Mouse (Mus musculus): ENCODE data around the gene Ms4a18. TPM values are rescaled to one million over a fixed set of nuclear protein-coding genes. Genes with fewer than 3 reads are reported as not detected.

Ms4a18 gene
- polyA plus RNA-seq, 1 experiment = not detected

DNA sequence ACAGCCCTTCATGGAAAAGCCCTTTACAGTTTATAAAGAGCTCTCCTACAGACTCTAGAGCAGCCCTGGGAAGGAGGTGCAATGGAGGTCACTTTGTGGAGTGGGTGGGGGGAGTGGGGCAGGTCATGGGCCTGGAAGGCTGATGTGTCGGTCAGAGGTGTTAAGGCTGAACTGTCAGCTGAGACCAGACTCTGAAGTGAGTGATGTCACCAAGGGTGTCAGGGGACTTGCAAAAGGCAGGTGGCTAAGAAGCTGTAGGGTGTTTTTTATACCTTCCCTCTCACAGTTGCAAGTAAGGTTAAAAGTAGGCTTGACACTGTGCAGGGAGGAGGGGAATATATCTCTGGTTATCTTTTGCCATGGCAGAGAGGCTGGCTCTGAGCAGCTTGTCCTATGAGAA lies 27.1 kb downstream of the Ms4a18 start:
- no peaks in the 10 kb centered on the region for H3K36me3 ChIP-seq (ENCODE audit: control insufficient read depth)
- TF ChIP-seq TAL1 (IDR thresholded peaks at IDR 0.05; ENCODE audit: low read length) = no peak
- TF ChIP-seq GATA1 (IDR thresholded peaks at IDR 0.05; ENCODE audit: low read length) = no peak
- no peaks in the 10 kb centered on the region for H3K27me3 ChIP-seq (ENCODE audit: control insufficient read depth)

DNA sequence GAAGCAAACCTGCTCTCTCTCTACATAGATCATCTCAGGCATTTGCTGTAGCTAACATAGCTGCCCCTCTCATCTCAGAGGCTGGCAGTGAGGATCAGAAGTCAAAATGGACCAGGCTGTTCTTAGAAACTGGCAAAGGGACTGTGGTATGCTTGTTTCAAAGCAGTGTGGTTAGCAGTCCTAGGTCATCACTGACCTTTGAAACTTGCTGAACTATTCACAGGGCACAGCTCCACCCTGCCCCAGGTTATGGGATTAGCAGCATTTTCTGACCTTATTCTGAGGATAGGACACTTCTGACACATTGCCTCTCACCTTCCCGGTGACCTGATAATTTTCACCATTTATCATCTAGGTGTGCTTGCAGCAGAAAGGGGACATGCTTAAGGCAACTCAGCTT lies 29.3 kb downstream of the Ms4a18 start:
- H3K9me3 ChIP-seq (ENCODE audit: control insufficient read depth, low read length) = no peaks in the 10 kb centered on the region
- no peaks in the 10 kb centered on the region for H3K36me3 ChIP-seq (ENCODE audit: control insufficient read depth)
- H3K4me1 ChIP-seq (ENCODE audit: control insufficient read depth) = no peaks in the 10 kb centered on the region
- H3K4me3 ChIP-seq (replicated peaks) = no peak overlapping the region
- TF ChIP-seq TAL1 (IDR thresholded peaks at IDR 0.05; ENCODE audit: low read length) = no peak
- TF ChIP-seq GATA1 (IDR thresholded peaks at IDR 0.05; ENCODE audit: low read length) = no peak
- no peaks in the 10 kb centered on the region for H3K27me3 ChIP-seq (ENCODE audit: control insufficient read depth)

More for the DNA sequence above, 27.1 kb downstream of the Ms4a18 start:
- Histone ChIP-seq H3K9me3 (ENCODE audit: control insufficient read depth, low read length) (no peaks in the 10 kb centered on the region), H3K4me1 (ENCODE audit: control insufficient read depth) (no peaks in the 10 kb centered on the region), H3K4me3 (replicated peaks) (no peak overlapping the region)

DNA sequence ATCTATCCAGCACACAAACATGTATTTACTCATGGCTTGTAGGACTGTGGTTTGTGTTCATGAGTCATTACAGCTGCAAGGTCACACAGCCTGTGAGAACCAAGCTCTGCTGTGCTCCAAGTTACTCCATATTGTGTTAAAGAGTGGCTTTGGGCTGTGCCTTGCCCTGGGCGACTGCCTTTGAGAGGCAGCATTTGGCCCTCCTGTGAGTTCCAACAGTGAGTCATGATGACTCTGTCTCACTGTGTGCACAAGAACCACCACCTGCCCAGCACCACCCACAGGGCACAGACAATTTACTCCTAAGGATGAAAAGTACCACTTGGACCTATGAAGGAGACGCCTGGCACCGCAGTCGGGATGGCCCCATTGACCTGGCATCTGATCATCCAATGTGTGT lies 31.9 kb downstream of the Ms4a18 start:
- Histone ChIP-seq H3K9me3 (ENCODE audit: control insufficient read depth, low read length) (no peaks in the 10 kb centered on the region), H3K4me3 (replicated peaks) (no peak overlapping the region), H3K4me1 (ENCODE audit: control insufficient read depth) (peaks cover 1% of the 10 kb centered on the region; the same call in 1 of the 2 replicates), H3K36me3 (ENCODE audit: control insufficient read depth) (no peaks in the 10 kb centered on the region), H3K27me3 (ENCODE audit: control insufficient read depth) (no peaks in the 10 kb centered on the region)
- TF ChIP-seq TAL1 (IDR thresholded peaks at IDR 0.05; ENCODE audit: low read length) (no peak), GATA1 (IDR thresholded peaks at IDR 0.05; ENCODE audit: low read length) (no peak)

DNA sequence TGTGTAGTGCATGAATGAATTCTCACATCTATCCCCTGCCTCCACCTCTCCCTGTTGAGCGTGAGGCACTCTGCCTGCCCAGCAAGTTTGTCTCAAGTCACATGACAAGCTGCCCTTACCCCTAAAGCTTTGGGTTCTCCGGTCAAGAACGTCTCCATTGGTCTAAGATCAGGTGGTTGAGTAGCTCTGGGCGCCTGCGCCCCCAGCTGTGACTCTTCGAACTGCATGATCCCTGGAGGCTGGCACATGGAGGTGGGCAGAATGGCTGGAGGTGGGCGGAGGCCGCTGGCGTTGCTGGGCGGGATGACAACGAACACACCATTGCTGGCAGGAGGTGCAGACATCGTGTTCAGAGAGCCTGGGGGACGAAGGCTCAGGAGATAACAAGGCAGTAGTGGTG lies 33.3 kb downstream of the Ms4a18 start:
- H3K9me3 ChIP-seq (ENCODE audit: control insufficient read depth, low read length) = no peaks in the 10 kb centered on the region
- H3K4me1 ChIP-seq (ENCODE audit: control insufficient read depth) = peaks cover 5% of the 10 kb centered on the region
- TF ChIP-seq TAL1 (IDR thresholded peaks at IDR 0.05; ENCODE audit: low read length) (no peak), GATA1 (IDR thresholded peaks at IDR 0.05; ENCODE audit: low read length) (no peak)

DNA sequence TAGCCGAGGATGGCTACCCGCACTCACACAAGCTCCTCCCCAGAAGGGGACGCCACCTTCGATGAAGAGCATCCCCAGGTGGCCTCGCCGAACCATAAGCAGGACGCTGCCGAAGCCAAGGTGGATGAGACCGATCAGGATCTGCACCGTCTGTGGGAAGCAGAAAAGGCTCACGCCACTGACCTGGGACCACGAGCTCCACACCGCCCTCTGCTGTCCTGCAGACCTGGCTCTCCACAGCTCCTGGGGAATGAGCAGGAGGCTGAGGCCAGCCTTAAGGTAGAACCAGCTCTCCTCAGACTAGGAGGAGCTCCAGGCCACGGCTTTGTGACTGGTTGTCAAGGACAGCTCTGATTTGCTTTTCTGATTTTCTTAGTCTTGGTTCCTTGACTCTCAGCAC lies 34.7 kb downstream of the Ms4a18 start:
- no peaks in the 10 kb centered on the region for H3K27me3 ChIP-seq (ENCODE audit: control insufficient read depth)
- TF ChIP-seq TAL1 (IDR thresholded peaks at IDR 0.05; ENCODE audit: low read length) (no peak), GATA1 (IDR thresholded peaks at IDR 0.05; ENCODE audit: low read length) (no peak)

More for the DNA sequence above, 33.3 kb downstream of the Ms4a18 start:
- H3K4me3 ChIP-seq (replicated peaks) = no peak overlapping the region
- no peaks in the 10 kb centered on the region for H3K36me3 ChIP-seq (ENCODE audit: control insufficient read depth)
- H3K27me3 ChIP-seq (ENCODE audit: control insufficient read depth) = no peaks in the 10 kb centered on the region

DNA sequence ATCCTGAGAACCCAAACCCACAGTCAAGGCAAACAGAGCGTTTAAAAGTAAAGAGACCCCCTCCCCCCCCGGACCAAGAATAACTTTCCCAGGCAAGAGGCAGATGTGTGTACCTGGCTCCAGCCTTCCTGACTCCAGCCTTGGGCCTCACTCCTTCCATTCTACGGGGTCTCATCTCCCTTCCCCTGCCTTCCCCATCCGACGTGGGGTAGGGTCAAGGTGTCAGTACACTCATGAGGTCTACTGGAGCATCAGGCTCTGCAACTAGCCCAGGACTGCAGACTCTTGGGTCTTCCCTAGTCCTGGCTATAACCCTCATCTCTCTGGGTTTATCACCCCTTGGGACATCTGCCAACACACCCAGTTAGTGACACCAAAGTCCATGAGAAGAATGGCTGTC lies 37.6 kb downstream of the Ms4a18 start:
- no peak for TF ChIP-seq GATA1 (IDR thresholded peaks at IDR 0.05; ENCODE audit: low read length)
- TF ChIP-seq TAL1 (IDR thresholded peaks at IDR 0.05; ENCODE audit: low read length) = no peak
- Histone ChIP-seq H3K4me3 (replicated peaks) (no peak overlapping the region), H3K9me3 (ENCODE audit: control insufficient read depth, low read length) (no peaks in the 10 kb centered on the region), H3K36me3 (ENCODE audit: control insufficient read depth) (no peaks in the 10 kb centered on the region), H3K27me3 (ENCODE audit: control insufficient read depth) (no peaks in the 10 kb centered on the region), H3K4me1 (ENCODE audit: control insufficient read depth) (peaks cover 5% of the 10 kb centered on the region)

More for the DNA sequence above, 34.7 kb downstream of the Ms4a18 start:
- Histone ChIP-seq H3K36me3 (ENCODE audit: control insufficient read depth) (no peaks in the 10 kb centered on the region), H3K4me3 (replicated peaks) (no peak overlapping the region), H3K4me1 (ENCODE audit: control insufficient read depth) (peaks cover 5% of the 10 kb centered on the region), H3K9me3 (ENCODE audit: control insufficient read depth, low read length) (no peaks in the 10 kb centered on the region)

DNA sequence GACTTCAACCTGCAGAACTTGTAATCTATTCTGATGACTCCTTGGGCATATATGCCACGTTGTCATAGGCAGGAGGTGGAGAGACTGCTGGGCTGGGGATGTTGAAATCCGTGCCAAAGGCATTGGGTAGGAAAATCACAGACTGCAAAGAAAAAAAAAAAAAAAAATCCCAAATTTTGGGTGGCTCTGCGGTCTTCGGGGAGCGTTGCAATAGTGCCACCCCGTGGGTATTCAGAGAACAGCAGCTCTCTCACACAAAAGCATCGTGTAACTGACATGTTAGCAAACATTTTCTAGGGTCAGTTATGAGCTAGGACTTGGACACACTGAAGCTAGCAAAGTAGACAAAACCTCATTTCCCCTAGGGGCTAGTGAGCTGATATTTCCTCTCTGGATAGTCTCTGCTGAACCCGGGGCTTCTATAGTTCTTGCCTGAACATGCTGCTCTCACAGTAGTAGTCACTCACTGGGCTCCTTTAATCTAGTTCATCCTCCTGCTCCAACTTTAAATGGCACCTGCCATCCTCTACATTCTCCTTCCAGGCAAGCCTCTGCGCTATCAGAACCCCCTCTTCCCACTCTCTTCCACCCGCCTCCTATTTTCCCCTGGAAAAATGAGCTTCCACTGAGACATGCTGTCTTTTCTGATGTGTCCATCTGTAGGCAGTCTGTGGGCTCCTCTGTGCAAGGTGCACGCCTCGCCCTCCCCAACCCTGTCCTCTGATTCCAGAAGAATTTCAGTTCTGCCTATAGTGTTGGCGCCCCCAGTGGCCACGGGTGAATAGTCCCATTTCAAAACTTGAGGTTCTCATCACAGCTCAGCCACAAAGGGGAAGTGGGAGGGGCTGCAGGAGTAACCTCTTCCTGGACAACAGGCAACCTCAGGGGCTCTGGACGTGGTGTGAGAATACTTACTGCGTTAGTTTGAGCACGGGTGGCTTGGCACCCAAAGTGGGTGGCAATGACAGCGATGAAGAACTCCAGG lies 38.4 kb downstream of the Ms4a18 start:
- Histone ChIP-seq H3K9me3 (ENCODE audit: control insufficient read depth, low read length) (no peaks in the 10 kb centered on the region), H3K36me3 (ENCODE audit: control insufficient read depth) (no peaks in the 10 kb centered on the region), H3K4me3 (replicated peaks) (no peak overlapping the region), H3K4me1 (ENCODE audit: control insufficient read depth) (peaks cover 5% of the 10 kb centered on the region), H3K27me3 (ENCODE audit: control insufficient read depth) (no peaks in the 10 kb centered on the region)
- no peak for TF ChIP-seq TAL1 (IDR thresholded peaks at IDR 0.05; ENCODE audit: low read length)

DNA sequence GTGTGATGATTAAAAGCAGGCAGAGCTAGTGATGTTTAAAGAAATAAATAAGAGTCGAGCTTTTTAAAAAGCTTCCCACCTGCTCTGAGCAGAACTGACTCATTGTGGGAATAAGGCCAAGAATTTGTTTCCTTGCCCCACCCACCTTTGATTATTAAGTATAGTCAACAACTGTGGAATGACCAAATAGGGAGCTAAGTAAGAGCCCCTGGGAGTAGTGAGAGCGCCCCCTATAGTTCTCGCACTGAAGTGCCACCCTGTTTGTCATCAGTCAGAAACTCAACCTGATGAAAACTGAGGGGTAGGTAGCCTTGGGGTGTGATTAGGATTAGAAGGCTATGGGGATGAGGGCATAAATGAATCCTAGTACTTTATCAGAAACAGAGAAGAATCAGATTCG lies 41.5 kb downstream of the Ms4a18 start:
- Histone ChIP-seq H3K4me1 (ENCODE audit: control insufficient read depth) (peaks cover 3% of the 10 kb centered on the region), H3K9me3 (ENCODE audit: control insufficient read depth, low read length) (no peaks in the 10 kb centered on the region), H3K27me3 (ENCODE audit: control insufficient read depth) (no peaks in the 10 kb centered on the region), H3K36me3 (ENCODE audit: control insufficient read depth) (no peaks in the 10 kb centered on the region), H3K4me3 (replicated peaks) (no peak overlapping the region)
- no peak for TF ChIP-seq TAL1 (IDR thresholded peaks at IDR 0.05; ENCODE audit: low read length)
- TF ChIP-seq GATA1 (IDR thresholded peaks at IDR 0.05; ENCODE audit: low read length) = no peak

DNA sequence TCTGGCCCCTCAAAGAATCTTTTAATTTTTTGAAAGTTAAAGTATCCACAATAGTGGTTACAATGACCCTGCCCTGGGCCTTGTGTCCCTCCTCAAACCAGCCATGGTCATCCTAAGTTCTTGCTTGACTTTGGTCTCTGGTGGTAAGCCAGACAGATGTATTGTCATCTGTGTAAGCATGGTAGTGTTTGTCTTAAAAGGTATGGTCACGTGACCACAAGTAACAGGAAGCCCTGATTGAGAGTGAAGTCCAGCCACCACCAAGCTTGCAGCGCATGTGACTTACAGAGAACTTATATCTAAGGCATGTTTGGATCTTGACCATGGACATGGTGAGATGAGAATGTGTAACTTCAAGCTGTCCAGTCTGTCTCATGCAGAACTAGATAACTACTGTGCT lies 42.6 kb downstream of the Ms4a18 start:
- H3K36me3 ChIP-seq (ENCODE audit: control insufficient read depth) = no peaks in the 10 kb centered on the region

More for the DNA sequence above, 42.6 kb downstream of the Ms4a18 start:
- no peak for TF ChIP-seq GATA1 (IDR thresholded peaks at IDR 0.05; ENCODE audit: low read length)
- TF ChIP-seq TAL1 (IDR thresholded peaks at IDR 0.05; ENCODE audit: low read length) = no peak
- H3K27me3 ChIP-seq (ENCODE audit: control insufficient read depth) = no peaks in the 10 kb centered on the region
- H3K9me3 ChIP-seq (ENCODE audit: control insufficient read depth, low read length) = no peaks in the 10 kb centered on the region
- peaks cover 3% of the 10 kb centered on the region for H3K4me1 ChIP-seq (ENCODE audit: control insufficient read depth)
- no peak overlapping the region for H3K4me3 ChIP-seq (replicated peaks)

Data from erythroblast, embryonic 14.5 days (primary cell).